Mouse (Mus musculus) lung, embryonic 15.5 days (tissue): ENCODE measurements around the gene Crhr2. TPM values are rescaled to one million over a fixed set of nuclear protein-coding genes. Genes with fewer than 3 reads are reported as not detected.

ENCODE experiments used
- polyA plus RNA-seq: library from polyadenylated mRNA; unstranded; fragments of >200 nt; fragmentation: Nextera tagmentation; extraction: Ambion mirVana; gene quantifications from 2 replicates; pipeline ENCODE4 v1.2.1, GENCODE M21; 2015

Gene Crhr2
- polyA plus RNA-seq, 1 experiment from 2014 or later = 0.42 TPM

Other genes with a start within 250 kb of the Crhr2 start
- 6.6 and 7.6 TPM in 2 replicates for gene Nod1, start 160.4 kb downstream of the Crhr2 start, polyA plus RNA-seq
- gene Ggct, start 140.1 kb downstream of the Crhr2 start, polyA plus RNA-seq = 7.0 and 7.4 TPM in 2 replicates
- 142 and 146 TPM in 2 replicates for gene Gars, start 95.0 kb downstream of the Crhr2 start, polyA plus RNA-seq
- 0.15 and 0.24 TPM in 2 replicates for gene Inmt, start 42.0 kb upstream of the Crhr2 start, polyA plus RNA-seq
- gene Mindy4, start 70.4 kb upstream of the Crhr2 start, polyA plus RNA-seq = 16.1 and 16.4 TPM in 2 replicates
- 48.8 and 57.9 TPM in 2 replicates for gene Aqp1, start 203.4 kb upstream of the Crhr2 start, polyA plus RNA-seq
- 0.09 and 0.10 TPM in 2 replicates for gene Ghrhr, start 243.3 kb upstream of the Crhr2 start, polyA plus RNA-seq